Mouse (Mus musculus): Measurements from ENCODE around the gene Meis2.

The Meis2 gene

GRCm38 (mm10) chr2:116042934-116043698, 22.5 kb downstream of the Meis2 start:
- 51% methylated on average over 12 of the region's 12 CpGs for WGBS

- 49% methylated on average over 9 of the region's 9 CpGs for WGBS
These were observed 23.2 kb downstream of the Meis2 start for GRCm38 (mm10) chr2:116042447-116042846.

- 69% methylated on average over 9 of the region's 9 CpGs for WGBS
These were observed 23.9 kb downstream of the Meis2 start for GRCm38 (mm10) chr2:116041683-116042262.

GRCm38 (mm10) chr2:116035345-116035744, 30.3 kb downstream of the Meis2 start:
- WGBS, result 79% methylated on average over 5 of the region's 5 CpGs

GRCm38 (mm10) chr2:116028127-116028526, 37.5 kb downstream of the Meis2 start:
- WGBS, result 62% methylated on average over 3 of the region's 3 CpGs

GRCm38 (mm10) chr2:116022876-116023275, 42.8 kb downstream of the Meis2 start:
- 58% methylated on average over 5 of the region's 5 CpGs for WGBS

- 62% methylated on average over 4 of the region's 4 CpGs for WGBS
These were observed 43.7 kb downstream of the Meis2 start for GRCm38 (mm10) chr2:116021931-116022330.

GRCm38 (mm10) chr2:116021046-116021445, 44.6 kb downstream of the Meis2 start:
- WGBS, result 39% methylated on average over 9 of the region's 9 CpGs

- WGBS, result 57% methylated on average over 5 of the region's 5 CpGs
These were observed 45.1 kb downstream of the Meis2 start for GRCm38 (mm10) chr2:116020451-116020951.

- 60% methylated on average over 9 of the region's 9 CpGs for WGBS
These were observed 45.7 kb downstream of the Meis2 start for GRCm38 (mm10) chr2:116019959-116020358.

- 70% methylated on average over 6 of the region's 6 CpGs for WGBS
These were observed 46.2 kb downstream of the Meis2 start for GRCm38 (mm10) chr2:116019466-116019794.

- WGBS, result 59% methylated on average over 10 of the region's 10 CpGs
These were observed 46.7 kb downstream of the Meis2 start for GRCm38 (mm10) chr2:116018781-116019465.

GRCm38 (mm10) chr2:116015520-116015919, 50.1 kb downstream of the Meis2 start:
- WGBS, result 80% methylated on average over 10 of the region's 10 CpGs

- WGBS, result 59% methylated on average over 6 of the region's 6 CpGs
These were observed 55.2 kb downstream of the Meis2 start for GRCm38 (mm10) chr2:116010469-116010868.

- 61% methylated on average over 3 of the region's 3 CpGs for WGBS
These were observed 55.6 kb downstream of the Meis2 start for GRCm38 (mm10) chr2:116010061-116010460.

- WGBS, result 16% methylated on average over 20 of the region's 20 CpGs
These were observed 56.3 kb downstream of the Meis2 start for GRCm38 (mm10) chr2:116009097-116009970.

- 69% methylated on average over 6 of the region's 6 CpGs for WGBS
These were observed 63.3 kb downstream of the Meis2 start for GRCm38 (mm10) chr2:116002354-116002753.

GRCm38 (mm10) chr2:116001352-116002138, 64.1 kb downstream of the Meis2 start:
- WGBS, result 54% methylated on average over 6 of the region's 6 CpGs

GRCm38 (mm10) chr2:116000514-116000913, 65.1 kb downstream of the Meis2 start:
- 84% methylated on average over 5 of the region's 5 CpGs for WGBS

- WGBS, result 69% methylated on average over 5 of the region's 5 CpGs
These were observed 66.8 kb downstream of the Meis2 start for GRCm38 (mm10) chr2:115998802-115999201.

GRCm38 (mm10) chr2:115996438-115996837, 69.2 kb downstream of the Meis2 start:
- WGBS, result 66% methylated on average over 2 of the region's 2 CpGs

Data from cerebral cortex, adult 2 months (tissue).